Mouse (Mus musculus) layer of hippocampus, postnatal 25 days (tissue): ENCODE results near the gene Gm10490. TPM values are rescaled to one million over a fixed set of nuclear protein-coding genes. Genes with fewer than 3 reads are reported as not detected.
"Not testable (repeated sequence)": the region's sequence is repeated elsewhere in the genome, so short reads cannot be mapped to it uniquely, and the experiment has no call there.

Source experiments
- DNase-seq, 2 experiments: peaks; one replicate each; pipeline ENCODE4 v3.0.0; 2022; ENCODE audit warnings: mixed read lengths in 2 of 2, low spot score in 1 of 2; ENCODE audit errors: extremely low spot score in 1 of 2
- total RNA-seq, 2 experiments: library from RNA; stranded (reverse); gene quantifications; 2 replicates each; pipeline ENCODE4 v1.2.3; 2021

Gm10490 gene
- total RNA-seq = not detected

DNA sequence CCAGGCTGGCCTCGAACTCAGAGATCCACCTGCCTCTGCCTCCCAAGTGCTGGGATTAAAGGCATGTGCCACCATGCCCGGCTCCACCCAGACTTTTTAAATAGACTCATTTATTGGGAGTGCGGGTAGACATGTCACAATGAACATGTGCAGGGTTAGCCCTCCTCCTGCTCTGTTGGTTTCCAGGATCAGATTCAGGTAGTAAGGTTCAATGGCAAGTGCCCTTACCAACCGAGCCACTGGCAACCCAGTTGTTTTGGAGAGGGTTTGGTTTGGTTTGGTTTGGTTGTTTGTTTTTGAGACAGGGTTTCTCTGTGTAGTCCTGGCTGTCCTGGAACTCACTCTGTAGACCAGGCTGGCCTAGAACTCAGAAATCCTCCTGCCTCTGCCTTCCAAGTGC, at the start of gene Gm10490:
Gm10490 (plus strand) TSS at position 301 of the 400 bp plus-strand sequence.
- DNase-seq = not testable (repeated sequence)

DNA sequence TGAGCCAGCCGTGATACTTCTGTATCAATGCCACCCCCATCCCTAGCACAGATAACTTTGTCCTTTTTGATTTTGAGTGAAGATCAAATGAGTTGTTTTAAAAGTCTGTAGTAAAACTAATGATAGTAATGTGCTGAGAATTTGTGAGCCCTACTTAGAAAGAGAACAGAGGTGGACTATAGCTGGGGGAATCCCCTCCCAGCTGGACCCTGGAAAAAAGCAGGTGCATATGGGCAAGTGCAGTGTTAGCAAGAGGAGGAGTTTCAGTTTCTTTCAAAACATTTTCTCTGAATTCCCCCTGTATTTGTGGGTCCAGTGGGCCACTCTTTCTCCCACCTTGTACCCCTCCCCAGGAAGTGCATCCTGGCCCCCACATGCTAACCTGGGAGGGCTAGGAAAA, 46.2 kb upstream of the Gm10490 start:
- DNase-seq = no peak

- no peak for DNase-seq
These were observed 44.8 kb upstream of the Gm10490 start for GRCm38 (mm10) chrX:7864551-7864950.

DNA sequence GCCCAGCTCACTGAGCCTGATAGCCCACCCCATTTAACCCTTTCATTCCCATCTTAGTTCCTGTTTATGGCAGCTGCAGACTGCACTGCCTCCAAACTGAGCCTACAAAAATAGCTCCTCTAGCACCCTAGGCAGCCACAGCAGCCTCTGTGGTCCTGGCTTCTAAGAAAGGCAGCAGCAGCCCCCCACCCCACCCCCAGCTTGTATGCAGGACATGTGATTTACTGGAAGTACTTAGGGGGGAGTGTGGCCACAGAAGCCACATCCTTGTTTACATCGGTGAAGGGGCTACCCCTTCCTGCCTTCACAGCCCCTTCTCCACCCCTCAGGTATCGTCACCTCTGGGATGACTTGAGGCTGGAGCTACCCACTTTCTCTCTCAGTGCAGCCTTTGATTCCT, 44.0 kb upstream of the Gm10490 start:
- DNase-seq = no peak

DNA sequence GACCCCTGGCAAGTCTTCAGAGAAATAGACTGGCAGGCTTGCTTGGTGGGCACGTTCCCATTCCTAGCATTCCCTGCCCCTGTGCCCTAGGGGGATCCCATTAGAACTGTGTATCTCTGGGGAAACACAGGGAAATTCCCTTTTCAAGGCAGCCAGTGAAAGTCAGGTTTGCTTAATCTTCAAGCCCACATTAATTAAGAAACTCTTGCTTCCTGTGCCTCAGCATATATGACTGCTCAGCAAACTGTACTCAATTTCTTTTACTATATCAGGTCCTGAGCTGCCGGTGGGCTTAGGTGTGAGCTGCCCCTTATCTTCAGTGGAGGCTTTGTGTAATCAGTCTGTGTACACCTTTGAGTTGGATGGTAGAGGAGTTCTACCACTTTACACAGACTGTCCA, 43.6 kb upstream of the Gm10490 start:
- DNase-seq = no peak

DNA sequence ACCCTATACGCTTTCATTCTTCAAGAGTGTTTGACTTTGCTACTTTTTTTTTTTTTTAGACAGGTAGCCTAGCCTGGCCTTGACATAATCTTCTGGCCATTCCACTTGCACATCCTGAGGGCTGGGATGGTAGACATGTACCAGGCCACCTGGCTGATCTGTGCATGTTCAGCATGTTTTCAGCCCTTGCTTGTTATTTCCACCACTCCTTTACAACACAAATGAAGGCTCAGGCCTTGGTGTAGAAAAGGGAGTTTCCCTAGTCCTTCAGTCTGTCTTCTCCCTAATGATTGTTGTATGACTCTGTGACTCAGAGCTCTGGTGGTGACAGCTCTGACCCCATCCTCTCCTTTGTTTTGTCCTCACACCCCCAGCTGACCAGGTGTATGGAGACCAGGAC, 42.2 kb upstream of the Gm10490 start:
- DNase-seq = no peak

GRCm38 (mm10) chrX:7868506-7868905, 40.8 kb upstream of the Gm10490 start:
- DNase-seq = no peak

- DNase-seq = no peak
These were observed 39.5 kb upstream of the Gm10490 start for GRCm38 (mm10) chrX:7869826-7870225.

GRCm38 (mm10) chrX:7878007-7878419, 31.3 kb upstream of the Gm10490 start, which contains the start of gene Pim2:
Gene Pim2 (plus strand): TSS chrX:7878262.
- DNase-seq = peak; percentile 54 to 61

DNA sequence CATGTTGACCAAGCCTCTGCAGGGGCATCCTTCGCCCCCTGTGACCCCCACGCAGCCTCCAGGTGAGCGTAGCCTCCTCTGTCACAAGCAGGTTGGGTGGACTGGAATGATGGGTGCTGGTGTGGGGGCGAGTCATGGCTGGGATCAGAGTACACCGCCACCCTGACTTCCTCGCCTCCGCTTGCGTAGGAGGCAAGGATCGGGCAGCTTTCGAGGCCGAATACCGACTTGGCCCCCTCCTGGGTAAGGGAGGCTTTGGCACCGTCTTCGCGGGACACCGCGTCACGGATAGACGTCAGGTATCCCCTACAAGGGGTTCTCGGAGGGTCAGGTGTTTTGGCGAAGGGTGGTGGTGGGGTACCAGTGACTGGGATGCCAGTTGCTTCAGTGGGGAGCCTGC, 30.8 kb upstream of the Gm10490 start:
- DNase-seq = peak in 1 of 2 experiments; percentile 17

DNA sequence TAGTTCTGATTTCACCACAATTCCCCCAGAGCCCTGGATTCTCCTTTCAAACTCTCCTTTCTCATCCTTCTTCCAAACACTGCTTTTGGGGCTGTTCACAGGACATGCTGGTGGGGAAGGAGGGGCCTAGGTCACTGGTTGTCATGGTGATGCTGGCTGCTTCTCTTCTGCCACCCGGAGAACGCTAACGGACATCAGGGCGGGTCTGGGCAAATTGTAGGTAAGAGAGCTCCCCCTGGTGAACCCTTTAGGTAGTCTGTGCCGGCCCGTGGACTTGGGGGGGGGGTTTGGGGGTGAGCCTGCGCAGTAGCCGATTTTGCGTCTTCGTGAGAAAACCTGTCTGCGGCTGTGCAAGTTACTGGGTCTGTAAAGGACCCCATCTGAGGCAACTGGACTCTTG, 29.5 kb upstream of the Gm10490 start:
- peak; percentile 29 to 33 for DNase-seq

DNA sequence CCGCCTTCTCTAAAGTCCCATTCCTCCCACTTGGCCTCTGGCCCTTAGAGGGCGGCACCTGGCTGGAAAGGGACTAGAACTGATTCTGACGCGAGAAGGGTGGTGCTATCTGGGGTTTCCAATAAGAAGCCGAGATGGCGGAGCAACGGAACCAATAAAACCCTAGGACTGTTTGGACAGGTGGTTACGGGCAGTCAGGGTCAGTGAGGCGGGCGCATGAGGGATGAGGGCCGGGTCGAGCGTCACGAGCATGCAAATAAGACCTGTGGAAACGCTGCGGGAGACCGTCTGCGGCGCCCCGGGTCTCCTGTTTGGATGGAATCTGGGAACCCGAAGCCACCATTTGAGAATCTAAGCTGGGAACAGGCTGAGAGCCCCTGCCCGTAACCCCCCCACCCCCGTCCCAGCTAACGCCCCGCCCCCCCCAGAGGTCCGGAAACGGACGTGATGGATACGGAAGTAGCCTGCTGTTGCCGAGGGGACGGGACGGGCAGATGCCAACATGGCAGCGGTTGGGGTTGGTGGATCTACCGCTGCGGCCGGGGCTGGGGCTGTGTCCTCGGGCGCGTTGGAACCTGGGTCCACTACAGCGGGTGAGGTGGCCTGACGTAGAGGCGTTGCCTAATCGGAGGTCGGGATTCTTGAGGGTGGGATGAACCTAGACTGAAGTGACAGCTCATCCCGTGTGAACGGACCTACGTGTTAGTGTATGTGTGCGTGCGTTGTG, 25.3 kb upstream of the Gm10490 start, which contains the start of gene Slc35a2:
Slc35a2 (plus strand) TSS at position 188 of the 727 bp plus-strand sequence.
- DNase-seq = peak; percentile 44 to 59

GRCm38 (mm10) chrX:7898211-7898610, 11.1 kb upstream of the Gm10490 start:
- DNase-seq = no peak

DNA sequence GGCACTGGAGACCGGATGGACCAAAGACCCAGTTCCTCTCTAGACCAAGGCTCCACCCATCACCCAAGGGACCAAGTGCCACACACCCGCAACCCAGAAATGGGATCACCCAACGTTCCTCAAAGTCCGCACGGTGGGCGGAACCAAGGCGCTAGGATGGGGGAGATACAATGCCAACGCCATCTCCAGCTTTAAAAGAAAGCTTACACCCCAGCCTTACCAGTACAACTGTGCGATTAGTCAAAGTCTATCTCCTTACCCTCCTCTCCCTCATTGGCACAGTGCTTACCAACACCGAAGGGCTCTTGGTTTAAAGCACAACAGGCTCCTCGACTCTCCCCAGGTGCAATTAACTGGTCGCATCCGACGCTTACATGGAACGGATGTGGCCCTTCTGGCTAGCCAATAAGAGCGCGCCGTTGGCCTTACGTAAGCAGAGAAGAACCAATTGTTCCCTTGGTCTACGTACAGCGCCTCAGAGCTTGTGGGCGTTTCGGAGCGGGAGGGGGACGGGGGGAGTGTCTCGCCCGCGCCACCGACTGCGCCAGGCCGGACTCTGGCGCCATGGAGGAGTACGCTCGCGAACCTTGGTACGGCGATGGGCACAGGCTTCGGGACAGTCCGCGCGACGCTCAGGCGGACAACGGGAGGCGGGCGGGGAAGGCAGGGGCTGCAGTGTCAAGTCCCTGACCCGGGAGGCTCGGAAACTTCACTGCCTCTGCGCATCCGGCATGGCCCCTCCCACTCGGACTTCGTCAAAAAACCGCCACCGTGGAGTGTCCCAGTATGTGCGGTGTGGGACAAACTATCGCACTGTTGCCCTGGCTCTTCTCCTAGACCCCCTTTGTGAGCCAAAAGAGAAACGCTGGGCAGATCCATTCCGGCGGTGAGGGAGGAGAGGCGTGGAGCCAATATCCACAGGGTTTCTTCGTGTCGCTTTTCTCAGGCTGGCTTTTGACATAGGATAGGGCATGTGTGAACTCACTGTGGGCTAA, 10.2 kb upstream of the Gm10490 start, which contains the start of the genes Pqbp1 and Timm17b:
Pqbp1 (minus strand) TSS at position 390 of the 995 bp plus-strand sequence.
Timm17b (plus strand) TSS at position 478 of the 995 bp plus-strand sequence.
- peak; percentile 56 to 67 for DNase-seq

DNA sequence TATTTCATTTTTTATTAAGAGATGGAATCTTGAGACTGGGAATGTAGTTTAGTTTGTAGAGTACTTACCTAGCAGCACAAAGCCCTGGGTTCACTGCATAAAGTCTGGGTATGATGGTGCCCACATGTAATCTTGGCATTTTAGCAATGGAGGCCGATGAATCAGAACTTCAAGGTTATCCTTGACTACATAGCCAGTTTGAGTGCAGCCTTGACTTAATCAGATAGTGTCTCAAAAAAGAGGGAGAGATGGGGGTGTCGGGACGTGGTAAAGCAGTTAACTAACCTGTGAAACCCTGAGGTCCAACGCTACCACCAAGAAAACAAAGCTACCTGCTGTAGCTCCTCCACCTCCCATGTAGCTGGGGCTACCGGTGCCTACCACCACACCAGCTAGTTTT, 4.9 kb upstream of the Gm10490 start:
- no peak for DNase-seq

DNA sequence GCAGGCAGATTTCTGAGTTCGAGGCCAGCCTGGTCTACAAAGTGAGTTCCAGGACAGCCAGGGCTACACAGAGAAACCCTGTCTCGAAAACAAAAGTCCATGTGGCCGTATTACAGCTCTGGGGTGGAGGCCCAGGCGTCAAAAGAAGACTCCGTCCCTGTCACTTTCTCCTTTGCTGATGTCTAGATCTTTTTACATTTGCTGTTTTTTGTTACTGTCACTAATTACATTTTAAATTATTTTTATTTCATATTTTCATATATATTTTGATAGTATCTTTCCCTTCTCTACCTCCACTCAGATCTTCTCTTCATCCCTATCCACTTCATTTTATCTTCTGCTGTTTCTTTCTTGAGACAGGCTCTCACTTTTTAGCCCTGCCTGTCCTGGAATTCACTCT, 1.6 kb upstream of the Gm10490 start, which contains the start of gene Gm10491:
Gm10491 (minus strand) TSS at position 101 of the 400 bp plus-strand sequence.
- no peak for DNase-seq

- DNase-seq = no peak
These were observed 1.1 kb downstream of the Gm10490 start for GRCm38 (mm10) chrX:7910473-7910872.

GRCm38 (mm10) chrX:7915669-7916068, 6.3 kb downstream of the Gm10490 start:
- not testable (repeated sequence) for DNase-seq

DNA sequence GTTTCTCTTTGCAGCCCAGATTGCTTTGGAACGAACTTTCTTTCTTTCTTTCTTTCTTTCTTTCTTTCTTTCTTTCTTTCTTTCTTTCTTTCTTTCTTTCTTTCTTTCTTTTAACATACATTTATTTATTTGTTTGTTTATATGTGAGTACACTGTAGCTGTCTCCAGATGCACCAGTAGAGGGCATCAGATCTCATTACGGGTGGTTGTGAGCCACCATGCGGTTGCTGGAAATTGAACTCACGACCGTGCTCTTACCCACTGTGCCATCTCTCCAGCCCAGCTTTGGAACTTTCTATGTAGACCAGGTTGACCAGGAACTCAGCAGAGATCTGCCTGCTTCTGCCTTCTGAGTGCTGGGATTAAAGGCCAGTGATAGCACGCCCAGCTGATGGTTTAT, 8.6 kb downstream of the Gm10490 start:
- not testable (repeated sequence) for DNase-seq

DNA sequence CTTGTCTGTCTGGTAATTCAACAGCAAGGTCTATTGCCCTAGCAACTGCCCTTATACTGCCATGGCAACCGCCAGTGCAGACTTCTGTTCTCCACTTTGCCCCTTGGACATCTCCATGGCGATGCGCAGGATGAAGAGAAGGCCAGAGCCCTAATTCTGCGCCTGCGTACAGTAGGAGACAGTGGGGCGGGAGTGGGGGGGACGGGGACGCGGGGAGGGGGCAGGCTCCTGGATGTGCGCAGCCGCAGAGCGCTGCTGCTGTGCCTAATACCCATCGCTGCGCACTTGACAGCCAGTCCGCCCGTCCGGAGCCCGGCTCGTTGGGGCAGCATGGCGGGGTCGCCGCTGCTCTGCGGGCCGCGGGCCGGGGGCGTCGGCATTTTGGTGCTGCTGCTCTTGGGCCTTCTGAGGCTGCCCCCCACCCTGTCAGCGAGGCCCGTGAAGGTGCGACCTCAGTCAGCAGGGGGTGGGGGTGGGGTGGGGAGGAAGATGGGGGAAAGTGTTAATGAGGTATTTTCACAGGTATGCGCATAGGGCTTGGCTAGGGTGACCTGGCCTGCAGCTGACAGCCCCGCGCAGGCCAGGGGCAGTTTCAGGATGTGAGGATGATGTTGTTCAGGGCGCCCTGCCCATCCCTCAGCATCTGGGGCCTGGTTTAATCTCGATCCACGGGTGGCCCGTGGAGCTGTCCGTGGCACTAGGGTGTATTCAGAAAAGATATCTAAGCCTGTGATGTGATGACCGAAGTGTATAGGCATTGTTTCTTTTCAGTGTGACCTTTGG, 10.4 kb downstream of the Gm10490 start, which contains the start of gene Pcsk1n:
Pcsk1n (plus strand) TSS at position 222 of the 783 bp plus-strand sequence.
- peak in 1 of 2 experiments; percentile 41 for DNase-seq
